Mouse (Mus musculus) lung, embryonic 16.5 days (tissue): ENCODE measurements around the gene Dctd. TPM values are rescaled to one million over a fixed set of nuclear protein-coding genes. Genes with fewer than 3 reads are reported as not detected.

ENCODE experiments used
- ATAC-seq: fragments of 200-750 bp; cut with Nextera tagmentation; 2 replicates; pipeline ENCODE4 v1.8.0; 2017; ENCODE audit warnings: low read depth, mild to moderate bottlenecking, moderate library complexity
- H3K27ac ChIP-seq: fragments of 300-500 bp; sonication (generic); 2 replicates; pipeline ENCODE4 v1.5.1; 2014; ENCODE audit warnings: mild to moderate bottlenecking, control low read depth, low read length
- H3K27me3 ChIP-seq: fragments of 300-500 bp; sonication (generic); 2 replicates; pipeline ENCODE4 v1.6.1; 2014; ENCODE audit warnings: low read depth, low read length, mixed read lengths; ENCODE audit not compliant: control insufficient read depth, insufficient read depth
- H3K36me3 ChIP-seq: fragments of 300-500 bp; sonication (generic); 2 replicates; pipeline ENCODE4 v1.6.1; 2014; ENCODE audit warnings: low read length; ENCODE audit not compliant: control insufficient read depth, insufficient read depth
- H3K4me1 ChIP-seq: fragments of 300-500 bp; sonication (generic); replicated peaks from 2 replicates; pipeline ENCODE4 v1.6.1; 2014; ENCODE audit warnings: low read length, mixed read lengths; ENCODE audit not compliant: control insufficient read depth, insufficient read depth
- H3K4me2 ChIP-seq: fragments of 300-500 bp; sonication (generic); 2 replicates; pipeline ENCODE4 v1.6.1; 2014; ENCODE audit warnings: low read depth, low read length, control low read depth
- H3K4me3 ChIP-seq: fragments of 300-500 bp; sonication (generic); 2 replicates; pipeline ENCODE4 v1.5.1; 2014; ENCODE audit warnings: mild to moderate bottlenecking, low read length, control low read depth
- H3K9ac ChIP-seq: fragments of 300-500 bp; sonication (generic); 2 replicates; pipeline ENCODE4 v1.6.1; 2014; ENCODE audit warnings: low read length, control low read depth
- H3K9me3 ChIP-seq: fragments of 300-500 bp; sonication (generic); 2 replicates; pipeline ENCODE4 v1.6.1; 2016; ENCODE audit warnings: low read length; ENCODE audit not compliant: control insufficient read depth
- WGBS: fragments of 180-500 bp; shearing (Covaris S2); extraction: QIAGEN DNeasy Blood & Tissue Kit; methylation state at CpG from one replicate; pipeline ENCODE4 v1.1.7; 2014; 5-methylcytosine and 5-hydroxymethylcytosine counted together
- polyA plus RNA-seq: library from polyadenylated mRNA; unstranded; fragments of >200 nt; fragmentation: Nextera tagmentation; extraction: Ambion mirVana; gene quantifications from 2 replicates; pipeline ENCODE4 v1.2.1, GENCODE M21; 2015

Dctd gene
- polyA plus RNA-seq: 12.6 and 16.3 TPM in 2 replicates

DNA sequence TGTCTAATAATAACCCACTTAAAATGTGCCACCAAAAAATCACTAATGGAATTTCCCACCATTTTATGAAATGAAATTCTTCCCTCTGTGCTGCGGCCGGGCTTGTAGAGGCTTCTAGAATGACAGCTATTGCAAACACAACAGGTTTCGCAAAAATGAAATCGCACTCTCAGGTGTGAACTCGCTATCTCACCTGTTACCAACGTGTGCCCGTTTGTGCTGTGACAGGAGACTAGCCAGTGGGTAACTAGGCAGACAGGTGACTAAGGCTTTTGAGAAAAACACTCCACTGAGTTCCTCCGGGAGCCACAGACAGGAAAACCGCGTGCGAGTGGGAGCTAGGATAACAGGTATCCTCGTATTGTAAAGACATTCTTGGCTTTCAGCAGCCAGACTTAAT, at the start of gene Dctd:
Gene Dctd (plus strand): TSS at position 301 of the 400 bp plus-strand sequence.
- WGBS: 75% methylated on average over 12 of the region's 12 CpGs
- Histone ChIP-seq H3K4me3 (peak within 1 kb of the TSS; percentile 31; the same call in 1 of the 2 replicates), H3K4me2 (peak within 1 kb of the TSS; percentile 50), H3K36me3 (no peaks in the 10 kb centered on the region), H3K27me3 (no peaks in the 10 kb centered on the region), H3K4me1 (peaks cover 6% of the 10 kb centered on the region; the same call in 1 of the 2 replicates), H3K9me3 (no peaks in the 10 kb centered on the region), H3K9ac (no peak within 1 kb of the TSS; the same call in 1 of the 2 replicates), H3K27ac (no peak within 1 kb of the TSS)
- ATAC-seq: no peak

DNA sequence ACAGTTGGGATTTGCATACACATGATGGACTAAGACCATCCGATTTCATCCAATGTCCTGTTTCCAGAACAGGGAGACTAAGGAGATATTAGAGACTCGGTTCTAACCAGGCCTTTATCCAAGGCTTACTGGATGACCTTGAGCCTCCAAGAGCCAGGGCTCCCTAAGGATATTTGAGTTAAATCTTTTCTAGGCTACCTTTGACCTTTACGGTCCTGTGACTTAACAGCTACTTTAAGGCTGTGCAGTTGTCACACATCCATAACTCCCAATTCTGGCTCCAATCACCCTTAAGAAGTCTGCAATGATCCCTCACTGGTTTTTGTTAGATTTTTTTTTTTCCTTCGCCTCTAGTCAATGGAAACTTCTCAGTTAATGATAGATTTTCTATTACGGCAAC, 45.3 kb upstream of the Dctd start:
- no peaks in the 10 kb centered on the region for H3K9me3 ChIP-seq
- no peaks in the 10 kb centered on the region for H3K4me1 ChIP-seq
- WGBS: 83% methylated on average over 5 of the region's 5 CpGs
- ATAC-seq: no peak
- no peaks in the 10 kb centered on the region for H3K27me3 ChIP-seq
- H3K4me2 ChIP-seq: no peak overlapping the region
- H3K36me3 ChIP-seq: no peaks in the 10 kb centered on the region
- no peak overlapping the region for H3K4me3 ChIP-seq
- H3K27ac ChIP-seq: no peak overlapping the region
- no peak overlapping the region for H3K9ac ChIP-seq

DNA sequence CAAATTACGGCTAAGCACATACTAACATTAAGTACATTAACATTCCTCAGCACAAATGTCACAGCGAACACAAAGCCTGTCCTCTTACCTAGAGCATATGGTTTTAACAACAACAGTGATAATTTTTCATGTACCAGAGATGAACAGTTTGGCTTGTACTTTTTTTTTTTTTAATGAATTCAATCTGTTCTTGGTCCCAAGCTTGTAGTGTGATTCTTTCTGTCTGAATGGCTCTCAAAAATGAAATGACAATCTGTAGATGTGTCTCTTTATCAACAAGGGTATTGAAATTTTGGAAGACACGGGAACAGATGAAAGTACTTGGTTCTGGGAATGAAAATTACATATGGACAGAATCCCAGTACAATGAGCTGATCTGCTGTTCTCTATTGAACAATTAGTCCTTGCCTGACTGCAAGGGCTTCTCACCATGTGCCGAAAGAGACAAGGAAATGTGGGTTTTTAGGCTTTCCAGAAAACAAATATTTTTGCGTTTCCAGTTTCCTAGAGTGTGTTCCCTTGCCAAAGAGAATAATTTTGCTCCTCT, 35.3 kb upstream of the Dctd start:
- H3K4me3 ChIP-seq: no peak overlapping the region
- no peaks in the 10 kb centered on the region for H3K4me1 ChIP-seq
- WGBS: 79% methylated on average over 5 of the region's 5 CpGs
- H3K9ac ChIP-seq: no peak overlapping the region
- no peaks in the 10 kb centered on the region for H3K9me3 ChIP-seq
- no peaks in the 10 kb centered on the region for H3K27me3 ChIP-seq
- no peak overlapping the region for H3K4me2 ChIP-seq
- ATAC-seq: no peak
- H3K36me3 ChIP-seq: no peaks in the 10 kb centered on the region
- no peak overlapping the region for H3K27ac ChIP-seq

DNA sequence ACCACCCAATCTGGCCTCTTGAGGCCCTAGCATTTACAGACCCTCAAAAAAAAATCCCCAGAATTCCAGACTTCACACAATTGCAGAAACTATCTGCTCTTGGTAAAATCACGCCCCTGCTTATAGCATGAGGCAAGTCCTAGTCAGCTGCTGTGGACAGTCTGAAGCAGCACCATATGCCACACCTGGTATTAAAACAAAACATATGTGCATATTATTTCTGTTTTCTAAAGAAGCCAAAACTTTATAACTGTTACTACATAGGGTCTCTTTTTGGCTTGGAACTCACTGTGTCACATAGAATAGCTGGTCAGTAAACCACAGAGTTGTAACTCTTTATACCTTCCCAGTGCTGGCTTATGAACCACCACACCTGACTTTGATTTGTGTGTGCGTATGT, 24.7 kb upstream of the Dctd start:
- WGBS: 78% methylated on average over 2 of the region's 2 CpGs
- no peak overlapping the region for H3K4me2 ChIP-seq
- no peak for ATAC-seq
- no peak overlapping the region for H3K9ac ChIP-seq
- H3K27ac ChIP-seq: no peak overlapping the region
- H3K36me3 ChIP-seq: no peaks in the 10 kb centered on the region
- H3K4me1 ChIP-seq: no peaks in the 10 kb centered on the region
- no peaks in the 10 kb centered on the region for H3K9me3 ChIP-seq
- no peaks in the 10 kb centered on the region for H3K27me3 ChIP-seq
- H3K4me3 ChIP-seq: no peak overlapping the region

DNA sequence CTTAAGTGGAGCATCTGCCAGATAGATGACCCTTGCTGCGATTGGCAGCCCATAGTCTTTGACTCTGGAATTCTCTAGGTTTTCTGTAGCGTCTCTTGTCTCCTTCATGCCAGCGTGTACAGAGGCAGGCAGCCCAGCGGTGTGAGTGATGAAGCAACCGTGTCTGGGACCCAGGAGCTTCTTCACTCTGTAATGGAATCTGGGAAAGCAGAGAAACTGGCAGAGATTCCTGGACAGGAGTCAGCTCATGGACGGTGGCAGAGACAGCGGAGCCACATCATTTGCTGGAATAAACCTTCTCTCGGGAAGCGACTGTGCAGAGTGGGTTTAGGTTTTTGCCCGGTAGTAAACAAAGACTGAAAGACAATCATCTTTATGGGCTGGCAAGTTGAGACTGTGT, 16.5 kb upstream of the Dctd start:
- Histone ChIP-seq H3K36me3 (no peaks in the 10 kb centered on the region), H3K4me2 (no peak overlapping the region), H3K9ac (no peak overlapping the region), H3K4me1 (no peaks in the 10 kb centered on the region), H3K9me3 (no peaks in the 10 kb centered on the region), H3K4me3 (no peak overlapping the region), H3K27ac (no peak overlapping the region), H3K27me3 (no peaks in the 10 kb centered on the region)
- 59% methylated on average over 10 of the region's 10 CpGs for WGBS
- no peak for ATAC-seq

DNA sequence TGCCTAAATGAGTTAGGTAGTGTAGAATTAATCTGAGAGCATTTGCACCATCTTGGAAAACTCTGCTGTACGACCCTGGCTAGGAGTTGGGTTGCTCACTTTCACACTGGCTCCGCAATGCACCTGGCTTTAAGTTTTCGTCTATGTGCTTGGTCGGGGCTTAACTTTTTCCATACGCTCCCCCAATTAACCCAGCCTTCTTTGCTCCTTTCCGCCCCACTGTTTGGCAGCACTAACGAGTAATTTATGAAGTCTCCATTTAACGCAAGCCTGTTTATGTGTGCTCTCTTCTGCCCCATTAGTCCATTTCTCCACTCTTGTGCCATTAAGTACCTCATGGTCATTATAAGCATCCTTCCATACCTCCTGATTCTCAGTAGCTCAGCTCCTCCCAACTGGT, 8.2 kb upstream of the Dctd start:
- no peak overlapping the region for H3K27ac ChIP-seq
- no peaks in the 10 kb centered on the region for H3K4me1 ChIP-seq
- no peaks in the 10 kb centered on the region for H3K27me3 ChIP-seq
- H3K9me3 ChIP-seq: no peaks in the 10 kb centered on the region
- ATAC-seq: no peak
- no peak overlapping the region for H3K4me3 ChIP-seq
- no peak overlapping the region for H3K9ac ChIP-seq
- no peak overlapping the region for H3K4me2 ChIP-seq
- 89% methylated on average over 8 of the region's 8 CpGs for WGBS
- H3K36me3 ChIP-seq: no peaks in the 10 kb centered on the region

DNA sequence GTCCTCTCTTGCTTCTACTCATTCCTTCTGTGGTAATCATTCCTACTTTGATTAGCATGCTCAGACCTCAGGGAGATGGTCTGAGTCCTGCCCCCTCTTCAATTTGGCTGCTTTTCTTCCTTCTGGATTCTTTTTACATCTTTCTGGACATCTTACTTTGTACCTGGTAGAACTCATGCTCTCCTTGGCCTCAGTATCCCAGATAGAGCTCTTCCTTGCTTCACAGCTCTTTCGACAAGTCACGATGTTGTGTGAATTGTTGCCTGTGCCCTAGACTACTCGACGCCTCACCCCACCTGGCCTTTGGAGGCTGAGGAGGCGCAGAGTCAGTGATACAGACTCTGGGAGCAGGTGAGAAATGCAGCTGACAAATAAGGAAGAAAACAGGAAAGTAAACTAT, 3.5 kb upstream of the Dctd start:
- no peaks in the 10 kb centered on the region for H3K9me3 ChIP-seq
- H3K27me3 ChIP-seq: no peaks in the 10 kb centered on the region
- WGBS: 72% methylated on average over 5 of the region's 5 CpGs
- H3K4me2 ChIP-seq: no peak overlapping the region
- peaks cover 6% of the 10 kb centered on the region; the same call in 1 of the 2 replicates for H3K4me1 ChIP-seq
- no peaks in the 10 kb centered on the region for H3K36me3 ChIP-seq
- no peak overlapping the region for H3K9ac ChIP-seq
- ATAC-seq: no peak
- H3K4me3 ChIP-seq: no peak overlapping the region
- no peak overlapping the region for H3K27ac ChIP-seq

DNA sequence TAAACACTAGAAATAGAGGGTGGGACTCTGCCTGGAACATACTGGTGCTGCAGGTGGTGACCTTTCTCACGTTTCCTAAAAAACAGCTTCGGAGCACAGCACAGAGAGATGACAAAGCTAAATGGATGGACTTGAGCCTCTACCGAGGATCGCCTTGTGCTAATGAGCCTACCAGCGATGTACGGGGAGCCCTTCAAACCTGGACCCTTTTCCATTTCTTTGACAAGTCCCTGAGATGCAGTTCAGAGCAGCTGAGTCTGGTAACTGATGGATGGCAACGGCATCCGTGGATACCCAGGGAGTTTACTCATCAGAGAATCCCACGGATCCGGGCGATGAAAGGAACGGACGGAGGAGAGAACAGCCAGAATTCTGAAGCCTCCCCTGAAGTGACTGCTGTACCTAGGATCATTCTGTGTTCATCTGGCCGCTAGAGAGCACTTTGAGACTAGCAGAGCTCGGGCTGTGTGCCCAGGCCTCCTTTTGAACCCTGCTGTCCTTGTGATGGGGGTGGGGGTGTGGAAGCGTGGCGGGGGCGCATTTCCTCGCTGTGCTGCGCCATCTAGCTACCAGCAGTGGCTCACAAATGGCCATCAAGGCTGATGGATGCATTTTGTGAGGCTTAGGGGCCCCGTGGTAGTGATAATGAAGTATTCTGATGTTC, 1.6 kb upstream of the Dctd start:
- peak; percentile 95 for ATAC-seq
- Histone ChIP-seq H3K27ac (no peak overlapping the region), H3K4me3 (peak overlapping the region; percentile 31), H3K9me3 (no peaks in the 10 kb centered on the region), H3K4me2 (peak overlapping the region; percentile 50), H3K36me3 (no peaks in the 10 kb centered on the region), H3K4me1 (peaks cover 6% of the 10 kb centered on the region; the same call in 1 of the 2 replicates), H3K9ac (peak overlapping the region; percentile 47), H3K27me3 (no peaks in the 10 kb centered on the region)
- 5% methylated on average over 21 of the region's 21 CpGs for WGBS

DNA sequence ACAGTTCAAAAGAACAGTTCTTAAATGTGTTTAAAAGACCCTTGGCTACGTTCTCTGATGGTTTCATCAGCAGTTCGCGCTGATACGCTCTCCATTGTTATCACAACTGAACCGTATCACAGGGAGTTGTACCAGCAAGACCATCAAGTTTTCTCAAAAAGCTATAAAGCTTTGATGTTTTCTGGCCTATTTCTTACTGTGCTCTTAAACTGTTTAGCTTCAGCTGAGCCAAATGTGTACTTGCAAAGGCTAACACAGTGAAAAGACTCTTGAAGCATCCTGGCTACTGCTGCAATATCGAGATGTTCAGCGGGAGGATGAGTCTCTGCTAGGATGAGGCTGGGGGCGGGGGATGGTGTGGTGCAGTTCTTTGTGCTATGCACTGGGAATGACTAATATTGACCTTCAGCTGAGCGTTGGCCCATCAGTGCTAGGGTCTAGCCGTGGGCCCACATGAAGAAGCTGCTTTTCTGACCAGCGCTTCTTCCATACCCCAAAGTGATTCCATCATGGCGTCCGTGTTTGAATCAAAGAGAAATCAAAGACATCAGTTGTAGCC, 732 bp upstream of the Dctd start:
- H3K9me3 ChIP-seq: no peaks in the 10 kb centered on the region
- H3K27me3 ChIP-seq: no peaks in the 10 kb centered on the region
- H3K4me3 ChIP-seq: peak overlapping the region; percentile 31; the same call in 1 of the 2 replicates
- ATAC-seq: no peak
- H3K36me3 ChIP-seq: no peaks in the 10 kb centered on the region
- H3K9ac ChIP-seq: no peak overlapping the region; the same call in 1 of the 2 replicates
- peak overlapping the region; percentile 50 for H3K4me2 ChIP-seq
- H3K27ac ChIP-seq: no peak overlapping the region
- 59% methylated on average over 13 of the region's 13 CpGs for WGBS
- H3K4me1 ChIP-seq: peaks cover 6% of the 10 kb centered on the region; the same call in 1 of the 2 replicates
